Mouse (Mus musculus): ENCODE results near the gene Ghr. TPM values are rescaled to one million over a fixed set of nuclear protein-coding genes. Genes with fewer than 3 reads are reported as not detected.

Gene Ghr
- polyA plus RNA-seq, 1 experiment = 3.8 TPM

DNA sequence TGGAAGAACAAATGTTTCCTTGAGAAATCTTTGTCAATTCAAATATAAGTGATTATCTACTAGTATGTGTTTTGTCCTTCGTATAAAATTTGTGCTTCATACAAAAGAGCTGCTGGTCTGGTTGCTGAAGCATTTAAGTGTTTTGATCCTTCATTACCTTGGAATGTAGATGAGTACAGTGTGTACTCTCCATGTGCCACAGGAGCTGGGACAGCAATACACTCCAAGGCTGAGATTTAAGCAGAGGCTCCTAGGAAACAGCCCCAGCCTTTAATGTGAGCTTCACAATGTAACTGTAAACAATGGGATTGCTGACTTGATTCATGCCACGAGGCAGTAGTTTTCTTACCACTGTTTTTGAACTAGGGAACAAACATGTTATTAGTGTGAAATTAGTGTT is 251.5 kb downstream of the Ghr start:
- TF ChIP-seq POLR2A (IDR thresholded peaks at IDR 0.05; ENCODE audit: low read depth, low read length) (no peak), CTCF (IDR thresholded peaks at IDR 0.05; ENCODE audit: extremely low read depth, insufficient read length, insufficient replicate concordance, low read depth, low read length) (no peak)
- Histone ChIP-seq H3K4me1 (ENCODE audit: control insufficient read depth, insufficient read depth, insufficient read length, low read length) (no peaks in the 10 kb centered on the region), H3K4me3 (ENCODE audit: low read depth, low read length) (no peak overlapping the region), H3K36me3 (ENCODE audit: control insufficient read depth, insufficient read depth, low read length) (0 out of 2 replicates have a peak, but pooled peaks cover 1% of the 10 kb centered on the region), H3K27me3 (ENCODE audit: control insufficient read depth, insufficient read depth, low read length) (no peaks in the 10 kb centered on the region), H3K27ac (ENCODE audit: insufficient read depth, low read depth, low read length) (no peak overlapping the region)
- whole genome bisulfite sequencing = 67% methylated on average over 2 of the region's 2 CpGs

DNA sequence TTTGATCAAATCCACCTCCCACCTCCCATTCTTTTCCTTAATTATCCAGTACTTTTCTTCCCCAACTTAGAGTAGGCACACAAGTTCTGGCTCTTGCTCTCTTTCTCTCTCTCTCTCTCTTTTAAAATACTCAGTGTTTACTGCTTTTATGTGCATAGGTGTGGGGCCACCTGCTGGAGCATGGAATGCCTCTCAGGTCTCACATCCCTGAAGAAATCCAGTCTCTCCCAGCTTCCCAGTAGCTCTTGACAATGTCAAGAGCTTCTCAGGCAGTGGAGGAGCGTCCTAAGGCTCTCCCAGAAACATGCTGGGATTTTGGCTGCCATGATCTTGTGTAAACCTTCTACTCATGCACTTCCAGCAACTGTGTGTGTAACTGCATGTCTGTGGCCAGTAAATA is 253.0 kb downstream of the Ghr start:
- WGBS = 89% methylated on average over 1 of the region's 1 CpGs
- TF ChIP-seq POLR2A (IDR thresholded peaks at IDR 0.05; ENCODE audit: low read depth, low read length) (no peak), CTCF (IDR thresholded peaks at IDR 0.05; ENCODE audit: extremely low read depth, insufficient read length, insufficient replicate concordance, low read depth, low read length) (no peak)
- Histone ChIP-seq H3K4me1 (ENCODE audit: control insufficient read depth, insufficient read depth, insufficient read length, low read length) (no peaks in the 10 kb centered on the region), H3K36me3 (ENCODE audit: control insufficient read depth, insufficient read depth, low read length) (0 out of 2 replicates have a peak, but pooled peaks cover 1% of the 10 kb centered on the region), H3K4me3 (ENCODE audit: low read depth, low read length) (no peak overlapping the region), H3K27ac (ENCODE audit: insufficient read depth, low read depth, low read length) (no peak overlapping the region), H3K27me3 (ENCODE audit: control insufficient read depth, insufficient read depth, low read length) (no peaks in the 10 kb centered on the region)

DNA sequence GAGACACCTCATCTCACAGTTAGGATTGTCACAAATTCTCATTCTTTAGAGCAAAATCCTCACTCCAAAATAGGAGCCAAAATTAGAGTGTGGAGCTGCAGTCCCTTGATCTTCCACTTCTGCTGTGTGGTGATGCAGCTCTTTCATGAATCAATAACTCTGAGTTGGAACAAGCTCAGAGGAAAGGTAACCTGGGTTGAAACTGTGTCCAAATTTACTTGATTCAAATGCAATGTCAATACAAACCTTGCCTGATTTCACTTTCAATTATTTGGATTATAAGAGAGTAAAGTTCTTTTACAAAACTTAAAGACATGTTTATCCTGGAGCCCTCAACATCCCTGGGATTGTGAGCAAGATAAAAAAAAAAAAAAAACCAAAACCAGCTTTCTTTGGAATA is 260.3 kb downstream of the Ghr start:
- Histone ChIP-seq H3K4me1 (ENCODE audit: control insufficient read depth, insufficient read depth, insufficient read length, low read length) (no peaks in the 10 kb centered on the region), H3K4me3 (ENCODE audit: low read depth, low read length) (no peak overlapping the region), H3K36me3 (ENCODE audit: control insufficient read depth, insufficient read depth, low read length) (no peaks in the 10 kb centered on the region; the same call in 1 of the 2 replicates), H3K27me3 (ENCODE audit: control insufficient read depth, insufficient read depth, low read length) (no peaks in the 10 kb centered on the region), H3K27ac (ENCODE audit: insufficient read depth, low read depth, low read length) (no peak overlapping the region)
- TF ChIP-seq CTCF (IDR thresholded peaks at IDR 0.05; ENCODE audit: extremely low read depth, insufficient read length, insufficient replicate concordance, low read depth, low read length) (no peak), POLR2A (IDR thresholded peaks at IDR 0.05; ENCODE audit: low read depth, low read length) (no peak)

DNA sequence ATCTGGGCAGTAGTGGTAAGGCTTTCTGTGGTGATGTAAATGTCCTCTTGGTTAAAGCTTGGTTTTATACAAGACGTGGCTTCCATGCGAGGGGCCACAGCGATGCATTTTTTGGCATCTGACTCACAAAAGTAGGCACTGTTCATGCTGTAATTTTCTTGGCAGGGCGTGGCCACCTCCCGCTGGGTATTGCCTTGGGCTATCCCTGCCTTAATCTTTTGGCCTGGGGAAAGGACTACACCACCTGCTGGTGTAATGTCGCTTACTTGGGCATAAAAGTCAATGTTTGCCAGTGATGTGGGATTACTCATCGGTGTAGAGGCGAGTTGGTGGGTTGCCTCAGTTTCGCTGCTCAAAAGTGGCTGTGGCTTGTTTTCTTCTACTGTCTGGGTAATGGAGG is 263.4 kb downstream of the Ghr start:
- WGBS = 94% methylated on average over 9 of the region's 9 CpGs
- TF ChIP-seq CTCF (IDR thresholded peaks at IDR 0.05; ENCODE audit: extremely low read depth, insufficient read length, insufficient replicate concordance, low read depth, low read length) (no peak), POLR2A (IDR thresholded peaks at IDR 0.05; ENCODE audit: low read depth, low read length) (no peak)
- no peaks in the 10 kb centered on the region for H3K27me3 ChIP-seq (ENCODE audit: control insufficient read depth, insufficient read depth, low read length)

DNA sequence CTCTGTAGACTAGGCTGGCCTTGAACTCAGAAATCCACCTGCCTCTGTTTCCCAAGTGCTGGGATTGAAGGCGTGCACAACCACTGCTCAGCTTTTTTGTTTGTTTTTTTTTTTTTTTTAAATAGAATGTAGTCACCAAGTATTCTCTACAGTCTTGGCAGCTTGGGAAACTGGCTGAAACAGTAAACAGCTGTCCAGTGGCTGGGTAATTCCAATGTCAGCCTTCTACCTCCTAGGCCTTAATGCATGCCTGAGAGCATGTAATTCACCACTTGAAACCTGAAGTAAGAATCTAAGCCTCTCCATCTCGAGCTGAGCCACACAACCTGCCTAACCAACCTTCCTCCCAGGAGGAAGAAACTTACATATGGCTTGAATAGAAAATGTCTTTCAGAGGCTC is 266.7 kb downstream of the Ghr start:
- TF ChIP-seq POLR2A (IDR thresholded peaks at IDR 0.05; ENCODE audit: low read depth, low read length) (no peak), CTCF (IDR thresholded peaks at IDR 0.05; ENCODE audit: extremely low read depth, insufficient read length, insufficient replicate concordance, low read depth, low read length) (no peak)
- Histone ChIP-seq H3K27me3 (ENCODE audit: control insufficient read depth, insufficient read depth, low read length) (no peaks in the 10 kb centered on the region), H3K4me1 (ENCODE audit: control insufficient read depth, insufficient read depth, insufficient read length, low read length) (no peaks in the 10 kb centered on the region), H3K36me3 (ENCODE audit: control insufficient read depth, insufficient read depth, low read length) (no peaks in the 10 kb centered on the region; the same call in 1 of the 2 replicates), H3K27ac (ENCODE audit: insufficient read depth, low read depth, low read length) (no peak overlapping the region), H3K4me3 (ENCODE audit: low read depth, low read length) (no peak overlapping the region)
- 83% methylated on average over 2 of the region's 2 CpGs for WGBS

More for the DNA sequence above, 263.4 kb downstream of the Ghr start:
- no peaks in the 10 kb centered on the region for H3K4me1 ChIP-seq (ENCODE audit: control insufficient read depth, insufficient read depth, insufficient read length, low read length)
- H3K36me3 ChIP-seq (ENCODE audit: control insufficient read depth, insufficient read depth, low read length) = no peaks in the 10 kb centered on the region; the same call in 1 of the 2 replicates
- H3K4me3 ChIP-seq (ENCODE audit: low read depth, low read length) = no peak overlapping the region
- H3K27ac ChIP-seq (ENCODE audit: insufficient read depth, low read depth, low read length) = no peak overlapping the region

DNA sequence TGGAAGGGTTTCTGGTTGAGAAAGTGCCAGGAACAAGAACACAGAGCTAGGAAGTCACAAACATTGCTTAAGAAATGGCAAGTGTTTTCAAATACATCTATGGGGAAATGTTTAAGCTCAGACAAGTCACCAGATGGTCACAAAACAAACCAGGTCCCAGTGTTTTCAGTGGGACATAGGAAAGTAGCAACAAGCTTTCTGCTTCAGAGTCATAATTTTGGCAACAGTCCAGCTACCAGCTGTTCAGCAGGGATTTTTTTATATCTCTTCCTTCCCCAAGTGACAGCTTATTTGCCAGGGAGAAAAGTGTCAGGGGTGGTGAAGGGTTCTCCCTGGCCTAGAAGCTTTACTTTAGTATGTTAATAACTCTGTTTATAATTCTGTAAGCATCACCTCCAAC is 270.4 kb downstream of the Ghr start:
- H3K27me3 ChIP-seq (ENCODE audit: control insufficient read depth, insufficient read depth, low read length) = no peaks in the 10 kb centered on the region
- TF ChIP-seq POLR2A (IDR thresholded peaks at IDR 0.05; ENCODE audit: low read depth, low read length) (no peak), CTCF (IDR thresholded peaks at IDR 0.05; ENCODE audit: extremely low read depth, insufficient read length, insufficient replicate concordance, low read depth, low read length) (no peak)
- no peak overlapping the region for H3K4me3 ChIP-seq (ENCODE audit: low read depth, low read length)
- H3K4me1 ChIP-seq (ENCODE audit: control insufficient read depth, insufficient read depth, insufficient read length, low read length) = no peaks in the 10 kb centered on the region
- no peaks in the 10 kb centered on the region for H3K36me3 ChIP-seq (ENCODE audit: control insufficient read depth, insufficient read depth, low read length)
- H3K27ac ChIP-seq (ENCODE audit: insufficient read depth, low read depth, low read length) = no peak overlapping the region

DNA sequence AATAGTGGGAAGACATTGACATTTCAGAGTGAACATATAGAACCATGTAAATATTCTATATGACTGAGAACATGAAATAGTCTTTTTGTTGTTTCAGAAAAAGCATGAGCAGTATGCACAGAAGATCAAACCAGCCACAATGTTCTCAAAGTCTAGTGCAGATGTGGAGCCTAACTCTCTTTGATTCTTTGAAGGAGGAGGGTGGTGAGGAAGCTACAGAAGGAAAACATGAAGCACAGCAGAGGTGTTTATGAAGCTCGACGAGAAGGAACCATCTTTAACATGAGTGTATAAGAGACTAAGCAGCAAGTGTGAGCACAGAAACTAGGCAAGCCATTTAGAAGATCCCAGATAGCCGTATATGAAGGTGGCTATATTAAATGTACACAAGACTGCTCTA is 273.4 kb downstream of the Ghr start:
- no peaks in the 10 kb centered on the region for H3K4me1 ChIP-seq (ENCODE audit: control insufficient read depth, insufficient read depth, insufficient read length, low read length)
- H3K4me3 ChIP-seq (ENCODE audit: low read depth, low read length) = no peak overlapping the region
- H3K36me3 ChIP-seq (ENCODE audit: control insufficient read depth, insufficient read depth, low read length) = no peaks in the 10 kb centered on the region
- H3K27me3 ChIP-seq (ENCODE audit: control insufficient read depth, insufficient read depth, low read length) = no peaks in the 10 kb centered on the region
- no peak overlapping the region for H3K27ac ChIP-seq (ENCODE audit: insufficient read depth, low read depth, low read length)
- no peak for TF ChIP-seq POLR2A (IDR thresholded peaks at IDR 0.05; ENCODE audit: low read depth, low read length)
- TF ChIP-seq CTCF (IDR thresholded peaks at IDR 0.05; ENCODE audit: extremely low read depth, insufficient read length, insufficient replicate concordance, low read depth, low read length) = no peak
- WGBS = 90% methylated on average over 3 of the region's 3 CpGs

DNA sequence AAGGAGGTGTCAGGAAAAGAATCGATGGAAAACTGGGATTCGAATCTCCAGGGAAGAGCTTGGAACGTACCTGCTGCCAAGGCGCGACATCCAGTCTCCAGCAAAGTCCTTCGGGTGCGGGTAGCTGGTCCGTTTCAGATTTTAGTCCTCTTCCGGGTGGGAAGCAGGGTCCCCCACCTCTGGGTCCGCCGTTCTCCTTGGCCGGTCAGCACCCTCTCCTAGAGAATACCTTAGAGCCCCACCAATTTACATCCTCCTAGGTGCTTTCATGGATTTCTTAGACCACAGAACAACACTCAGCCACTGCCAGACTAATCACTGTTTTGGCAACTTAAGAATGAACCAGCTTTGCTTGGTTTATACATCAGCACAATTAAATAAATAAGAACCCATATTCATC is 279.9 kb downstream of the Ghr start, which contains the start of gene Ccdc152:
Gene Ccdc152 (minus strand): TSS at position 101 of the 400 bp plus-strand sequence.
- TF ChIP-seq CTCF (IDR thresholded peaks at IDR 0.05; ENCODE audit: extremely low read depth, insufficient read length, insufficient replicate concordance, low read depth, low read length) = no peak
- no peak for TF ChIP-seq POLR2A (IDR thresholded peaks at IDR 0.05; ENCODE audit: low read depth, low read length)
- Histone ChIP-seq H3K36me3 (ENCODE audit: control insufficient read depth, insufficient read depth, low read length) (no peaks in the 10 kb centered on the region), H3K4me3 (ENCODE audit: low read depth, low read length) (no peak within 1 kb of the TSS), H3K4me1 (ENCODE audit: control insufficient read depth, insufficient read depth, insufficient read length, low read length) (no peaks in the 10 kb centered on the region), H3K27ac (ENCODE audit: insufficient read depth, low read depth, low read length) (no peak within 1 kb of the TSS), H3K27me3 (ENCODE audit: control insufficient read depth, insufficient read depth, low read length) (no peaks in the 10 kb centered on the region)
- WGBS = 92% methylated on average over 12 of the region's 12 CpGs

Data from small intestine, adult 2 months (tissue).